Mouse (Mus musculus): Measurements from ENCODE around the gene Fgb. TPM values are rescaled to one million over a fixed set of nuclear protein-coding genes. Genes with fewer than 3 reads are reported as not detected.

Fgb gene
- total RNA-seq, 2 experiments from 2014 or later = not detected

Other genes with a start within 250 kb of the Fgb start
- 1 to 10 TPM; 1.3 to 2.1 TPM for gene Rbm46, start 173.4 kb downstream of the Fgb start, total RNA-seq (2021)
- under 1 TPM; 0.18 to 0.25 TPM for gene Lrat, start 145.9 kb downstream of the Fgb start, total RNA-seq (2021)
- gene Fgg, start 42.1 kb downstream of the Fgb start, total RNA-seq (2021) = not detected
- gene Fga, start 23.8 kb downstream of the Fgb start, total RNA-seq (2021) = under 1 TPM in 1 of 2 experiments, not detected in 1; 0.14 TPM
- gene Plrg1, start 5.7 kb upstream of the Fgb start, total RNA-seq (2021) = 10 to 100 TPM; 45.9 to 46.2 TPM
- 1 to 10 TPM; 4.5 to 5.2 TPM for gene Dchs2, start 78.1 kb upstream of the Fgb start, total RNA-seq (2021)